Mouse (Mus musculus) kidney, embryonic 15.5 days (tissue): ENCODE results near the gene Olfr1438-ps1. TPM values are rescaled to one million over a fixed set of nuclear protein-coding genes. Genes with fewer than 3 reads are reported as not detected.
"Not testable (repeated sequence)": the region's sequence is repeated elsewhere in the genome, so short reads cannot be mapped to it uniquely, and the experiment has no call there.

Source experiments
- ATAC-seq: fragments of 200-750 bp; cut with Nextera tagmentation; replicated peaks from 2 replicates; pipeline ENCODE4 v1.8.0; 2017; ENCODE audit warnings: moderate TSS enrichment; ENCODE audit not compliant: low FRiP score
- H3K27ac ChIP-seq: fragments of 300-500 bp; sonication (generic); 2 replicates; pipeline ENCODE4 v1.5.1; 2015; ENCODE audit warnings: mild to moderate bottlenecking, inconsistent platforms
- H3K27me3 ChIP-seq: fragments of 300-500 bp; sonication (generic); 2 replicates; pipeline ENCODE4 v1.6.1; 2015; ENCODE audit warnings: inconsistent platforms
- H3K36me3 ChIP-seq: fragments of 300-500 bp; sonication (generic); 2 replicates; pipeline ENCODE4 v1.6.1; 2015; ENCODE audit warnings: inconsistent platforms
- H3K4me1 ChIP-seq: fragments of 300-500 bp; sonication (generic); 2 replicates; pipeline ENCODE4 v1.6.1; 2015; ENCODE audit warnings: inconsistent platforms
- H3K4me2 ChIP-seq: fragments of 300-500 bp; sonication (generic); 2 replicates; pipeline ENCODE4 v1.6.1; 2015; ENCODE audit warnings: moderate library complexity, mild to moderate bottlenecking, inconsistent platforms
- H3K4me3 ChIP-seq: fragments of 300-500 bp; sonication (generic); replicated peaks from 2 replicates; pipeline ENCODE4 v1.5.1; 2015; ENCODE audit warnings: mild to moderate bottlenecking, inconsistent platforms
- H3K9ac ChIP-seq: fragments of 300-500 bp; sonication (generic); 2 replicates; pipeline ENCODE4 v1.6.1; 2015; ENCODE audit warnings: mild to moderate bottlenecking, inconsistent platforms
- H3K9me3 ChIP-seq: fragments of 300-500 bp; sonication (generic); replicated peaks from 2 replicates; pipeline ENCODE4 v1.6.1; 2016; ENCODE audit warnings: inconsistent platforms
- WGBS: fragments of 180-500 bp; shearing (Covaris S2); methylation state at CpG from one replicate; pipeline ENCODE4 v1.1.7; 2015; ENCODE audit warnings: mixed read lengths; 5-methylcytosine and 5-hydroxymethylcytosine counted together
- polyA plus RNA-seq: library from polyadenylated mRNA; unstranded; fragments of >200 nt; fragmentation: Nextera tagmentation; extraction: Ambion mirVana; gene quantifications from 2 replicates; pipeline ENCODE4 v1.2.1, GENCODE M21; 2015

Gene Olfr1438-ps1
- polyA plus RNA-seq, result not detected in 2 replicates

DNA sequence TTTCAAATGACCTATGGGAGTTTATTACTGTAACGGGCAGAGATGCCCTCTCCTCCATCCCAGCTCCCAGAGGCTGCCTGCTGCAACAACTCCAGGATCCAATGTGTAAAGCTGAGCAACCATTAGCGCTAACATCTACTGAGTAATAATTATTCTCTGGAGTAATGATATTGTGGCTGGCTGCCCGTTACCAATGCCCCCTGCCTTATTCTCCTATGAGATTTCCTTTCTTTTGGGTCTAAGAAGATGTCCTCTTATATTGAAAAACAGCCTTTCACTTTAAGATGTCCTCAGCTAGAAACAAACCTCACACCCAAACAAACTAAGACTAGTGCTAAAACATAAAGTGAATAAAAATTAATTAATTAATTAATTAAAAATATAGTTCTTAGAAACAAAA lies at the start of gene Olfr1438-ps1:
Gene Olfr1438-ps1 (minus strand): TSS at position 101 of the 400 bp plus-strand sequence.
- H3K36me3 ChIP-seq, result no peaks in the 10 kb centered on the region
- H3K27me3 ChIP-seq, result no peaks in the 10 kb centered on the region
- ATAC-seq, result no peak
- no peak within 1 kb of the TSS for H3K4me2 ChIP-seq
- no peak within 1 kb of the TSS for H3K27ac ChIP-seq
- no peaks in the 10 kb centered on the region for H3K9me3 ChIP-seq
- no peaks in the 10 kb centered on the region for H3K4me1 ChIP-seq
- no peak within 1 kb of the TSS for H3K4me3 ChIP-seq
- 85% methylated on average over 3 of the region's 3 CpGs for WGBS
- no peak within 1 kb of the TSS for H3K9ac ChIP-seq

DNA sequence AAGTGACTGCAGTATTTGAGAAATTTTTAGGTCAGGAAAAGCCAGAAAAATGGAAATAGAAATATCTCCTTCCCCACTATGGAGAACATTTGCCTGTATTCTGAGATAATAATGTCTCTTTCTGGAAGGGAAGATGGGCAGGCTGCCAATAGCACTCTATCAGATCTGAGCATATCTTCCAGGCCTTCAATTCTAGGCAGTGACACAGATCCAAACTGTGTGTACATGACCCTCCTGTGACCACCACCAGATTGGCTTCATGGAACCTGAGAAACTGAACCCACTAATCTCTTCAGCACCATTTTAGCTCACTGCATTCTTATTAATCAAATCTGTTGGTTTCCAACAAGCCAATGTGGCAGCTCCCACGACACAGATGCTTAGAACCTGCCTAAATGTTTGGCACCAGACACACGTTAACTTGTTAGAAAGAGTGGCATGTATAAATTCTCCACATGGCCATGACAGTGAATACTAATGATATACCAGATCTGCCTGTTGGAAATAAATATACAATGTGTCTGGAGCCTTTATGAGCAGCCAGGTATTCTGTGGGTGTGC lies 38.8 kb upstream of the Olfr1438-ps1 start:
- Histone ChIP-seq H3K4me3 (no peak overlapping the region), H3K27me3 (no peaks in the 10 kb centered on the region), H3K4me2 (no peak overlapping the region), H3K36me3 (no peaks in the 10 kb centered on the region), H3K4me1 (no peaks in the 10 kb centered on the region), H3K9ac (no peak overlapping the region), H3K27ac (no peak overlapping the region), H3K9me3 (no peaks in the 10 kb centered on the region)
- ATAC-seq, result no peak
- 64% methylated on average over 2 of the region's 2 CpGs for WGBS

DNA sequence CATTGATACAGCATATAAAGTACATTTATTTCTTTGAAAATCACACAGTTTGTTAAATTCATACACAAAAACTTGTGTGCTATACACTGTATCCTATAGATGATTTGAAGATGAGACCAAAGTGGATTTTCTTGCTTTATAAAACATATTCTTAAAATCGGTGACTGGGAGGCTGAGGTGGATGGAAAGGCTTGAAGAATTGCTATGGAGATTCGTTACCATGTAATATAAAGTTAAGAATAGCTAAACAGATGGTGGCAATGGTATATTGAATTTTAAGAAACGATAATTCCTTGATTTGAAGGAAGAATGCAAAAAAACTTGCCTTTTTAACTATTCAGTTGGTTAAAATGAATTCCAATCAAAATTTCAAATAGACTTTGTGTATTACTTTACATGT lies 37.3 kb upstream of the Olfr1438-ps1 start:
- no peak overlapping the region for H3K27ac ChIP-seq
- H3K36me3 ChIP-seq, result no peaks in the 10 kb centered on the region
- H3K9ac ChIP-seq, result no peak overlapping the region
- H3K27me3 ChIP-seq, result no peaks in the 10 kb centered on the region
- H3K4me1 ChIP-seq, result no peaks in the 10 kb centered on the region
- ATAC-seq, result no peak
- no peak overlapping the region for H3K4me2 ChIP-seq
- WGBS, result 80% methylated on average over 3 of the region's 3 CpGs
- no peaks in the 10 kb centered on the region for H3K9me3 ChIP-seq
- no peak overlapping the region for H3K4me3 ChIP-seq

DNA sequence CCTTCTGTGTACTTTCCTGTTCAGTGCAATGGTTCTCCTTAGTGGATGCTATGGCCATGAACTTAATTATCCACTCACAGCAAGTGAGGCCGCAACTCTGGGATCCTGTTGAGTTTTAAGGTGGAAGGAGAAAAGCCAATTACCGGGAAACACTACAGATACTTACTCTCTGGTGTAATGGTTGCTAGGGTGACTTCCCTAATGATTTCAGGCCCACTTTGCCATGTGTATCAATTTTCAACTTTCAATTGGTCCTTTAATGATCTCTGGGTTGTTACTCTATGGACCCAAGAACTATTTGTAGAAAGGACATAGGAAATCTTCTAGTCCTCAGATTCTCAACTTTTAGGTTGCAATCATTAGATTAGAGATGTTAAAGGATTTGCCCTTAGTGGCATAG lies 10.7 kb downstream of the Olfr1438-ps1 start, which contains the start of gene Olfr1437:
Gene Olfr1437 (minus strand): TSS at position 101 of the 400 bp plus-strand sequence.
- no peaks in the 10 kb centered on the region for H3K9me3 ChIP-seq
- no peak for ATAC-seq
- H3K4me2 ChIP-seq, result no peak within 1 kb of the TSS
- no peak within 1 kb of the TSS for H3K27ac ChIP-seq
- H3K9ac ChIP-seq, result no peak within 1 kb of the TSS
- WGBS, result 70% methylated on average over 2 of the region's 2 CpGs
- no peaks in the 10 kb centered on the region for H3K27me3 ChIP-seq
- no peaks in the 10 kb centered on the region for H3K36me3 ChIP-seq
- no peak within 1 kb of the TSS for H3K4me3 ChIP-seq
- H3K4me1 ChIP-seq, result no peaks in the 10 kb centered on the region

DNA sequence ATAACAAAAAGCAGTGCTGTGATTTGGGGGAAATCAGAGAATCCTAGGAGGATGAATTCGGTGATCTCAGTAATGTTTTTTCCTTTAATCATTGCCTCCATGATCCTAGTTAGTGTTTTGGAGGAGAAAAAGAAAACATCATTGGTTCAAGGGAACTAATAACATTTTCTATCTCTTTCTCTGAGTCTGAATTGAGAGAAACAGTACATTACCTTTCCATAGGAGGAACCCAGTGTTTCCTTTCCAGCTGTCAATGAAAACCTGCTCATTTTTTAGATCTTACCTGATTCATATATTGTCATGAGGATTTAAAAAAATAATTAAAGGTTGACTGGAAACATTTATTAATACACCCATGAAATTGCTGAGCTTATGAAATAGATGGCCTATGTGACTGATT lies 36.7 kb downstream of the Olfr1438-ps1 start, which contains the start of gene Olfr1436:
Gene Olfr1436 (minus strand): TSS at position 101 of the 400 bp plus-strand sequence.
- not testable (repeated sequence) for H3K4me3 ChIP-seq, H3K27ac ChIP-seq, H3K4me1 ChIP-seq, H3K4me2 ChIP-seq, H3K9ac ChIP-seq, H3K36me3 ChIP-seq, ATAC-seq, H3K27me3 ChIP-seq, H3K9me3 ChIP-seq
- WGBS, result 83% methylated on average over 1 of the region's 1 CpGs

DNA sequence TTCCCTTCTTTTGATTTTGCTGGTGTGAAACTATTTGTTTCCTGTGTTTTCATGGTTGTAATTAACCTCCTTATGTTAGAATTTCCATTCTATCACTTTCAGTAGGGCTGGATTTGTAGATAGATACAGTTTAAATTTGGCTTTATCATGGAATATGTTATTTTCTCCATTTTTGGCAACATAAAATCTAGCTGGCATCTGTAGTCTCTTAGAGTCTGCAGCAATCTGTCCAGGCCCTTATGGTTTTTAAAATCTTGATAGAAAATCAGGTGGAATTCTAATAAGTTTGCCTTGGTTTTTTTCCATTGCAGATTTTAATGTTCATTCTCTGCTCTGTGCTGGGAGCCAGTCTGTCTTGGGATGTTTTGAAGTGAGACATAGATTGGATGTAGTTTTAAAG lies 42.7 kb downstream of the Olfr1438-ps1 start:
- Histone ChIP-seq H3K9me3 (no peaks in the 10 kb centered on the region), H3K9ac (no peak overlapping the region), H3K27me3 (no peaks in the 10 kb centered on the region), H3K4me1 (no peaks in the 10 kb centered on the region), H3K27ac (no peak overlapping the region), H3K36me3 (no peaks in the 10 kb centered on the region), H3K4me3 (no peak overlapping the region), H3K4me2 (no peak overlapping the region)
- no peak for ATAC-seq

- no peaks in the 10 kb centered on the region for H3K36me3 ChIP-seq
- no peaks in the 10 kb centered on the region for H3K27me3 ChIP-seq
- H3K4me1 ChIP-seq, result no peaks in the 10 kb centered on the region
- H3K4me3 ChIP-seq, result no peak within 1 kb of the TSS
- H3K4me2 ChIP-seq, result no peak within 1 kb of the TSS
- 67% methylated on average over 2 of the region's 2 CpGs for WGBS
- no peak for ATAC-seq
- H3K9me3 ChIP-seq, result no peaks in the 10 kb centered on the region
- no peak within 1 kb of the TSS for H3K9ac ChIP-seq
- H3K27ac ChIP-seq, result no peak within 1 kb of the TSS
These were observed 56.2 kb downstream of the Olfr1438-ps1 start, which contains the start of gene Olfr1434 for GRCm38 (mm10) chr19:12279554-12279953. TSS of gene Olfr1434 (plus strand) at chr19:12279854.

Other genes with a start within 250 kb of the Olfr1438-ps1 start
- gene Olfr1426, start 243.9 kb downstream of the Olfr1438-ps1 start, polyA plus RNA-seq, result not detected in 2 replicates
- not detected in 2 replicates for gene Olfr1427, start 232.6 kb downstream of the Olfr1438-ps1 start, polyA plus RNA-seq
- gene Olfr1428, start 220.0 kb downstream of the Olfr1438-ps1 start, polyA plus RNA-seq, result not detected in 2 replicates
- gene Olfr76, start 212.7 kb downstream of the Olfr1438-ps1 start, polyA plus RNA-seq, result not detected in 2 replicates
- not detected in 2 replicates for gene Olfr1555-ps1, start 165.8 kb downstream of the Olfr1438-ps1 start, polyA plus RNA-seq
- gene Olfr1431, start 135.3 kb downstream of the Olfr1438-ps1 start, polyA plus RNA-seq, result not detected in 2 replicates
- not detected in 2 replicates for gene Olfr1432, start 103.3 kb downstream of the Olfr1438-ps1 start, polyA plus RNA-seq
- gene Olfr262, start 94.3 kb downstream of the Olfr1438-ps1 start, polyA plus RNA-seq, result not detected in 2 replicates
- gene Olfr235, start 74.9 kb downstream of the Olfr1438-ps1 start, polyA plus RNA-seq, result not detected in 2 replicates
- not detected in 2 replicates for gene Olfr1434, start 56.1 kb downstream of the Olfr1438-ps1 start, polyA plus RNA-seq
- gene Olfr1436, start 36.8 kb downstream of the Olfr1438-ps1 start, polyA plus RNA-seq, result not detected in 2 replicates
- gene Olfr1437, start 10.8 kb downstream of the Olfr1438-ps1 start, polyA plus RNA-seq, result not detected in 2 replicates
- gene Olfr1440, start 51.4 kb upstream of the Olfr1438-ps1 start, polyA plus RNA-seq, result not detected in 2 replicates
- gene Olfr1441, start 81.5 kb upstream of the Olfr1438-ps1 start, polyA plus RNA-seq, result not detected in 2 replicates
- not detected in 2 replicates for gene Pfpl, start 92.0 kb upstream of the Olfr1438-ps1 start, polyA plus RNA-seq
- 0.57 and 0.62 TPM in 2 replicates for gene Mpeg1, start 124.9 kb upstream of the Olfr1438-ps1 start, polyA plus RNA-seq
- gene Dtx4, start 165.5 kb upstream of the Olfr1438-ps1 start, polyA plus RNA-seq, result 6.2 and 6.7 TPM in 2 replicates
- gene Fam111a, start 209.8 kb upstream of the Olfr1438-ps1 start, polyA plus RNA-seq, result 25.3 and 26.3 TPM in 2 replicates